Mouse (Mus musculus) heart, postnatal 14 days (tissue): ENCODE results near the gene Olfr548-ps1. TPM values are rescaled to one million over a fixed set of nuclear protein-coding genes. Genes with fewer than 3 reads are reported as not detected.

Experiments
- DNase-seq, 2 experiments: peaks; one replicate each; pipeline ENCODE4 v3.0.0; 2021 to 2022
- intact Hi-C: fragments of 180-260 bp; cut with DNase I; formaldehyde crosslinking; loops from one replicate; pipeline ENCODE4 v1.15.1; 2025
- total RNA-seq, 2 experiments: library from RNA; stranded (reverse); gene quantifications; 2 replicates each; pipeline ENCODE4 v1.2.3; 2021

The Olfr548-ps1 gene
- total RNA-seq, 2 experiments from 2014 or later: not detected

DNA sequence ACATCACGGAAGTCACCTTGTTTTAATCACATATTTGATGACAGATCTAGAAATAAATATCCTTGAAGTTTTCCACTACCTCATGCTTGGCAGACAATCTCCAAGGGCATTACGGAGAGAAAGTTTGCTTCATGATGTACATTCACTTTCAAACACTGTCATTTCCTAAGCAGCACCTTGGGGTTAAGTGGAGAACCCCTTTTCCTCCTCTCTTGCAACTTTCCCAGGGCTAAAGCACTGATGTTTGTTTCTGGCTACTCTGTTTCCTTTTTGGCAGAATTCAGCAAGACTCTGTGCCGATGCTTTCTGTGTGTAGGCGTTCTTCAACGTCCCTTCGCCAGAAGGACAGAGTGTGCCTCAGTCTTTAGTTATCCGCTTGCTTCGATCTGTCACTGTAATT lies 30.4 kb downstream of the Olfr548-ps1 start, which contains the start of gene Olfr550:
Gene Olfr550, plus strand, starts transcription at position 301 of the 400 bp plus-strand sequence.
- intact Hi-C loops: no loop called here
- no peak for DNase-seq

DNA sequence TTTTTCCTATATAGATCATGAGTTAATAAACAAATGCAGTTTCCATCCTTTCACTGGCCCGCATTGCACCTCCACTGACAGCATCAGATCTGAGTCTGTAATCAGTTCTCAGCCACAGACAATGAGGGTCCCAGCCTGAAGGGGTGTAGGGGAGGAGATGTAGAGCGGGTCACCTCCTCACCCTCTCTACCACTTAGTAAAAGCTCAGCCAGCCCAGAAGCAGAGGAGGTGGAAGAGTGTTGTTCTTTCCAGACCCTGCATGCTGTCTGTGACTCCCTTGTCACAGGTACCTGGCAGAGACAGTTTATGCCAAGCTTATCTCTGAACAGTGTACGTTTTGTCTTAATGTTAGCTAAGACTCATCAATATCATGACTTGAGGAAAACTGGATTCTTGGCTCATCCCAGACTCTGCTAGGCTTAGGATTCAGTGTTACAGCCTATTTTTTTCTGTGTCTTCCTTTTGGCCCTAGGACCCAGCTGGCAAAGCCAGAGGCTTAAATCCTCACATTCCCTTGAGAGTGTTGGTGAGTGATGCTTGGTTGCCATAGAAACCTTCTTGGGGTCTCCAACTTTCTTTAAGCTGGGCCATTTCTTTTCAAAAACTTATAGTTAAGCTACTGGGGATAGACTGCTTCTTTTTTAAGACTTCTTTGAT lies 32.6 kb downstream of the Olfr548-ps1 start:
- no peak for DNase-seq
- intact Hi-C loops: no loop called here

GRCm38 (mm10) chr7:102575998-102576397 lies 35.3 kb downstream of the Olfr548-ps1 start:
- no peak for DNase-seq
- intact Hi-C loops: no loop called here

DNA sequence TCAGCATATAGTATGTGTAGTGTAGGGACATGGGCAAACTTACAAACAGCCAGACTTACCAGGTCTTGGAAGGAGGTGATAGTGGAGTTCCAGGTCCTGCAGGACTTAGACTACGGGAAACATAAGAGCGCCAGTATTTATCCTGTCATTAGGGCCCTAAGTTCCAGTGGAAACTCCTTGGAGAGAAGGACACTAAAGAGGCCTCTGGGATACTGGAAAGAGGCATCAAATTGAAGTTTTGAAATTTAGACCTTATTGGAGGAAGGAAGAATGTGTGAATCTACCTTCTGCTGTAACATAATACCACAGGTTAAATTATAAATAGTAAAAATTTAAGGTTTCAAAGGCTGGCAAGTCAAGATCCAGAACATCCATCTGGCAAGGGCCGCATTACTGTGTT lies 51.1 kb downstream of the Olfr548-ps1 start, which contains the start of gene Olfr551:
Gene Olfr551, minus strand, starts transcription at position 101 of the 400 bp plus-strand sequence.
- no peak for DNase-seq
- intact Hi-C loops: no loop called here

Other genes with a start within 250 kb of the Olfr548-ps1 start
- gene Rrm1, start 99.2 kb upstream of the Olfr548-ps1 start, total RNA-seq: 10 to 100 TPM; 14.4 to 19.1 TPM
- gene Olfr543, start 59.2 kb upstream of the Olfr548-ps1 start, total RNA-seq: not detected
- not detected for gene Olfr544, start 52.6 kb upstream of the Olfr548-ps1 start, total RNA-seq
- gene Olfr545, start 41.3 kb upstream of the Olfr548-ps1 start, total RNA-seq: not detected
- gene Olfr547, start 6.1 kb upstream of the Olfr548-ps1 start, total RNA-seq: not detected
- not detected for gene Olfr549, start 9.0 kb downstream of the Olfr548-ps1 start, total RNA-seq
- gene Trim21, start 24.6 kb downstream of the Olfr548-ps1 start, total RNA-seq: 1 to 10 TPM; 6.1 to 7.7 TPM
- under 1 TPM; 0.17 to 0.37 TPM for gene Olfr550, start 30.5 kb downstream of the Olfr548-ps1 start, total RNA-seq
- gene Olfr551, start 51.0 kb downstream of the Olfr548-ps1 start, total RNA-seq: not detected
- under 1 TPM; 0.07 to 0.27 TPM for gene Olfr552, start 56.9 kb downstream of the Olfr548-ps1 start, total RNA-seq
- not detected for gene Olfr553, start 77.3 kb downstream of the Olfr548-ps1 start, total RNA-seq
- not detected for gene Olfr554, start 97.5 kb downstream of the Olfr548-ps1 start, total RNA-seq
- gene Olfr555, start 117.9 kb downstream of the Olfr548-ps1 start, total RNA-seq: not detected
- not detected for gene Olfr556, start 124.0 kb downstream of the Olfr548-ps1 start, total RNA-seq
- gene Trim68, start 146.4 kb downstream of the Olfr548-ps1 start, total RNA-seq: 1 to 10 TPM; 7.7 to 8.7 TPM
- gene Olfr557, start 155.0 kb downstream of the Olfr548-ps1 start, total RNA-seq: not detected
- 1 to 10 TPM; 4.8 to 5.1 TPM for gene Olfr558, start 161.3 kb downstream of the Olfr548-ps1 start, total RNA-seq
- not detected for gene Olfr33, start 178.2 kb downstream of the Olfr548-ps1 start, total RNA-seq
- not detected for gene Olfr559, start 186.6 kb downstream of the Olfr548-ps1 start, total RNA-seq
- gene Olfr560, start 218.5 kb downstream of the Olfr548-ps1 start, total RNA-seq: under 1 TPM in 1 of 2 experiments, not detected in 1; 0.32 TPM
- gene Olfr78, start 218.6 kb downstream of the Olfr548-ps1 start, total RNA-seq: 1 to 10 TPM; 1.6 to 2.1 TPM
- not detected for gene Olfr561, start 230.3 kb downstream of the Olfr548-ps1 start, total RNA-seq